Mouse (Mus musculus) hindbrain, embryonic 11.5 days (tissue): ENCODE measurements around the gene Pigl. TPM values are rescaled to one million over a fixed set of nuclear protein-coding genes. Genes with fewer than 3 reads are reported as not detected.

ENCODE experiments used
- ATAC-seq: fragments of 200-750 bp; cut with Nextera tagmentation; 2 replicates; pipeline ENCODE4 v1.8.0; 2017; ENCODE audit warnings: mild to moderate bottlenecking, moderate TSS enrichment, moderate library complexity; ENCODE audit not compliant: low FRiP score
- DNase-seq: peaks from one replicate; pipeline ENCODE4 v3.0.0-alpha.2; 2015; ENCODE audit warnings: low spot score
- H3K27ac ChIP-seq: fragments of 300-500 bp; sonication (generic); 2 replicates; pipeline ENCODE4 v1.5.1; 2014; ENCODE audit warnings: mild to moderate bottlenecking, low read depth, low read length
- H3K27me3 ChIP-seq: fragments of 300-500 bp; sonication (generic); 2 replicates; pipeline ENCODE4 v1.6.1; 2014; ENCODE audit warnings: mild to moderate bottlenecking, low read length, moderate library complexity, mixed read lengths; ENCODE audit not compliant: control insufficient read depth, insufficient read depth
- H3K36me3 ChIP-seq: fragments of 300-500 bp; sonication (generic); 2 replicates; pipeline ENCODE4 v1.6.1; 2014; ENCODE audit warnings: mild to moderate bottlenecking, low read length, moderate library complexity, mixed read lengths; ENCODE audit not compliant: control insufficient read depth, insufficient read depth
- H3K4me1 ChIP-seq: fragments of 300-500 bp; sonication (generic); replicated peaks from 2 replicates; pipeline ENCODE4 v1.6.1; 2014; ENCODE audit warnings: low read length, mixed read lengths; ENCODE audit not compliant: control insufficient read depth, insufficient read depth
- H3K4me2 ChIP-seq: fragments of 300-500 bp; sonication (generic); replicated peaks from 2 replicates; pipeline ENCODE4 v1.6.1; 2014; ENCODE audit warnings: mild to moderate bottlenecking, low read depth, low read length
- H3K4me3 ChIP-seq: fragments of 300-500 bp; sonication (generic); 2 replicates; pipeline ENCODE4 v1.5.1; 2014; ENCODE audit warnings: low read depth, low read length
- H3K9ac ChIP-seq: fragments of 300-500 bp; sonication (generic); 2 replicates; pipeline ENCODE4 v1.6.1; 2014; ENCODE audit warnings: low read depth, low read length
- H3K9me3 ChIP-seq: fragments of 300-500 bp; sonication (generic); 2 replicates; pipeline ENCODE4 v1.6.1; 2016; ENCODE audit warnings: low read length; ENCODE audit not compliant: control insufficient read depth
- WGBS: fragments of 180-500 bp; shearing (Covaris S2); extraction: QIAGEN DNeasy Blood & Tissue Kit; methylation state at CpG from one replicate; pipeline ENCODE4 v1.1.7; 2014; 5-methylcytosine and 5-hydroxymethylcytosine counted together
- polyA plus RNA-seq: library from polyadenylated mRNA; unstranded; fragments of >200 nt; fragmentation: Nextera tagmentation; extraction: Ambion mirVana; gene quantifications from 2 replicates; pipeline ENCODE4 v1.2.1, GENCODE M21; 2014

The Pigl gene
- polyA plus RNA-seq, 1 experiment from 2014 or later = 13.7 TPM

GRCm38 (mm10) chr11:62563590-62563989 lies 105.3 kb downstream of the Pigl start:
- no peak overlapping the region for H3K27ac ChIP-seq
- WGBS = 84% methylated on average over 2 of the region's 2 CpGs
- no peak for DNase-seq

More at GRCm38 (mm10) chr11:62563590-62563989, 105.3 kb downstream of the Pigl start:
- no peak for ATAC-seq
- Histone ChIP-seq H3K4me3 (no peak overlapping the region), H3K27me3 (no peaks in the 10 kb centered on the region), H3K4me2 (no peak overlapping the region), H3K9me3 (no peaks in the 10 kb centered on the region), H3K9ac (no peak overlapping the region), H3K36me3 (no peaks in the 10 kb centered on the region), H3K4me1 (no peaks in the 10 kb centered on the region)

Other genes with a start within 250 kb of the Pigl start
- 4.5 and 5.7 TPM in 2 replicates for gene Adora2b, start 209.5 kb upstream of the Pigl start, polyA plus RNA-seq
- 19.2 and 19.9 TPM in 2 replicates for gene Zswim7, start 177.1 kb upstream of the Pigl start, polyA plus RNA-seq
- 16.7 and 21.0 TPM in 2 replicates for gene Ttc19, start 177.0 kb upstream of the Pigl start, polyA plus RNA-seq
- gene Ncor1, start 81 bp downstream of the Pigl start, polyA plus RNA-seq = 170 and 189 TPM in 2 replicates
- gene Cenpv, start 80.8 kb downstream of the Pigl start, polyA plus RNA-seq = 44.2 and 50.0 TPM in 2 replicates
- gene Ubb, start 92.7 kb downstream of the Pigl start, polyA plus RNA-seq = 3,694 and 3,897 TPM in 2 replicates
- 6.5 and 8.9 TPM in 2 replicates for gene Trpv2, start 116.0 kb downstream of the Pigl start, polyA plus RNA-seq
- gene Lrrc75a, start 190.1 kb downstream of the Pigl start, polyA plus RNA-seq = 16.2 and 16.7 TPM in 2 replicates
- 38.8 and 43.5 TPM in 2 replicates for gene Mmgt2, start 190.2 kb downstream of the Pigl start, polyA plus RNA-seq